Mouse (Mus musculus) lung, embryonic 16.5 days (tissue): ENCODE results near the gene Ociad1. TPM values are rescaled to one million over a fixed set of nuclear protein-coding genes. Genes with fewer than 3 reads are reported as not detected.

Experiments
- ATAC-seq: fragments of 200-750 bp; cut with Nextera tagmentation; 2 replicates; pipeline ENCODE4 v1.8.0; 2017; ENCODE audit warnings: low read depth, mild to moderate bottlenecking, moderate library complexity
- H3K27ac ChIP-seq: fragments of 300-500 bp; sonication (generic); 2 replicates; pipeline ENCODE4 v1.5.1; 2014; ENCODE audit warnings: mild to moderate bottlenecking, control low read depth, low read length
- H3K27me3 ChIP-seq: fragments of 300-500 bp; sonication (generic); 2 replicates; pipeline ENCODE4 v1.6.1; 2014; ENCODE audit warnings: low read depth, low read length, mixed read lengths; ENCODE audit not compliant: control insufficient read depth, insufficient read depth
- H3K36me3 ChIP-seq: fragments of 300-500 bp; sonication (generic); 2 replicates; pipeline ENCODE4 v1.6.1; 2014; ENCODE audit warnings: low read length; ENCODE audit not compliant: control insufficient read depth, insufficient read depth
- H3K4me1 ChIP-seq: fragments of 300-500 bp; sonication (generic); replicated peaks from 2 replicates; pipeline ENCODE4 v1.6.1; 2014; ENCODE audit warnings: low read length, mixed read lengths; ENCODE audit not compliant: control insufficient read depth, insufficient read depth
- H3K4me2 ChIP-seq: fragments of 300-500 bp; sonication (generic); 2 replicates; pipeline ENCODE4 v1.6.1; 2014; ENCODE audit warnings: low read depth, low read length, control low read depth
- H3K4me3 ChIP-seq: fragments of 300-500 bp; sonication (generic); 2 replicates; pipeline ENCODE4 v1.5.1; 2014; ENCODE audit warnings: mild to moderate bottlenecking, low read length, control low read depth
- H3K9ac ChIP-seq: fragments of 300-500 bp; sonication (generic); 2 replicates; pipeline ENCODE4 v1.6.1; 2014; ENCODE audit warnings: low read length, control low read depth
- H3K9me3 ChIP-seq: fragments of 300-500 bp; sonication (generic); 2 replicates; pipeline ENCODE4 v1.6.1; 2016; ENCODE audit warnings: low read length; ENCODE audit not compliant: control insufficient read depth
- WGBS: fragments of 180-500 bp; shearing (Covaris S2); extraction: QIAGEN DNeasy Blood & Tissue Kit; methylation state at CpG from one replicate; pipeline ENCODE4 v1.1.7; 2014; 5-methylcytosine and 5-hydroxymethylcytosine counted together
- polyA plus RNA-seq: library from polyadenylated mRNA; unstranded; fragments of >200 nt; fragmentation: Nextera tagmentation; extraction: Ambion mirVana; gene quantifications from 2 replicates; pipeline ENCODE4 v1.2.1, GENCODE M21; 2015

Gene Ociad1
- 231 and 244 TPM in 2 replicates for polyA plus RNA-seq

- Histone ChIP-seq H3K36me3 (peaks cover 16% of the 10 kb centered on the region), H3K4me2 (peak within 1 kb of the TSS; percentile 84), H3K9me3 (no peaks in the 10 kb centered on the region), H3K4me1 (peaks cover 10% of the 10 kb centered on the region), H3K27me3 (no peaks in the 10 kb centered on the region), H3K9ac (peak within 1 kb of the TSS; percentile 80), H3K27ac (peak within 1 kb of the TSS; percentile 81), H3K4me3 (peak within 1 kb of the TSS; percentile 79)
- ATAC-seq, result peak; percentile 100
- whole genome bisulfite sequencing, result under 1% methylated on average over 55 of the region's 58 CpGs
Observed at GRCm38 (mm10) chr5:73292502-73293457, at the start of gene Ociad1. Ociad1 (plus strand) TSS chr5:73292784.

GRCm38 (mm10) chr5:73244403-73244802, 48.2 kb upstream of the Ociad1 start:
- no peak overlapping the region for H3K4me3 ChIP-seq
- no peak overlapping the region for H3K4me2 ChIP-seq
- peak; percentile 61 for ATAC-seq
- H3K27ac ChIP-seq, result no peak overlapping the region
- H3K9me3 ChIP-seq, result no peaks in the 10 kb centered on the region
- 40% methylated on average over 13 of the region's 13 CpGs for WGBS
- H3K9ac ChIP-seq, result no peak overlapping the region
- H3K27me3 ChIP-seq, result no peaks in the 10 kb centered on the region
- H3K36me3 ChIP-seq, result no peaks in the 10 kb centered on the region
- H3K4me1 ChIP-seq, result 0 out of 2 replicates have a peak, but pooled peaks cover 5% of the 10 kb centered on the region

DNA sequence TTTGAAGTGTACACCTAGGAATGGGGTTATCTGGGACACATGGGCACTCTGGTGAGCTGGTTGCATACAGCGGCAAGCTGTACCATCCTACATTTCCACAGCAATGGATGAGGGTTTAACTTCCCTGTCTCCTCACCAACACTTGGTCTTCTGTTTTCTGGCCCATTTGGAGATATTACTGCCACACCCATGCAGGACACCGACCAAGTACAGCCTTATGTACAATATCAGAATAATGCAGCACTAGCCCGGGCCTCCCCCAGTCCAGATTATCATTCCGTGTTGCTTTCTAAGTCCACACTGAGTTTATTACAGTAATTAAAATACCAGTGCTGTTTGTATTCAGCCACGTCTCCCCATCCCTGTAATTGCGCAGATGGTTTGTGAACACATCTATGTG, 46.2 kb upstream of the Ociad1 start:
- Histone ChIP-seq H3K4me2 (no peak overlapping the region), H3K36me3 (no peaks in the 10 kb centered on the region), H3K9me3 (no peaks in the 10 kb centered on the region), H3K4me1 (0 out of 2 replicates have a peak, but pooled peaks cover 5% of the 10 kb centered on the region), H3K4me3 (no peak overlapping the region), H3K27ac (no peak overlapping the region), H3K9ac (no peak overlapping the region), H3K27me3 (no peaks in the 10 kb centered on the region)
- 88% methylated on average over 6 of the region's 6 CpGs for WGBS
- ATAC-seq, result no peak

- H3K4me2 ChIP-seq, result no peak overlapping the region
- ATAC-seq, result no peak
- no peaks in the 10 kb centered on the region for H3K27me3 ChIP-seq
- no peak overlapping the region for H3K27ac ChIP-seq
- no peak overlapping the region for H3K9ac ChIP-seq
- 0 out of 2 replicates have a peak, but pooled peaks cover 5% of the 10 kb centered on the region for H3K4me1 ChIP-seq
- H3K36me3 ChIP-seq, result no peaks in the 10 kb centered on the region
- 78% methylated on average over 8 of the region's 8 CpGs for WGBS
- H3K4me3 ChIP-seq, result no peak overlapping the region
- no peaks in the 10 kb centered on the region for H3K9me3 ChIP-seq
Observed at GRCm38 (mm10) chr5:73248211-73248610, 44.4 kb upstream of the Ociad1 start.

GRCm38 (mm10) chr5:73249341-73249740, 43.2 kb upstream of the Ociad1 start:
- H3K9ac ChIP-seq, result no peak overlapping the region

DNA sequence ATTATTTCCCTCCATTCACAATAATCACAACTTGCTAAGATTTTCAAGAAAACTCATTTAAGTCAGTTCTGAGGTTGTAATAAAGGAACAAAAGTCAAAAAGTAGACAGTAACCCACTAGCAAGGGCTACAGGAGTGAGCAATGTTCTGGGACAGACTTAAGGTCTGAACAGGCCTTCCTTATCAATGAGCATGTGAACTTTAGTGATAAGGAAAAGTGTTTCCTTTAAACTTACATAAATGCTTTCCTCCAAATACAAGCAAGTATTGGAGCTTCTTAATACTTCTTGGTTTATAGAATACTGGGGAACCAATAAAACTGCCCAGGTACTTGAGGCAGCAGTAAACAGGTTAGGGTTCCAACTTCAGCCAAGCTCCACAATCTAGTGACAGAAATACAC, 39.8 kb upstream of the Ociad1 start:
- Histone ChIP-seq H3K9me3 (no peaks in the 10 kb centered on the region), H3K4me1 (peaks cover 9% of the 10 kb centered on the region), H3K36me3 (no peaks in the 10 kb centered on the region), H3K9ac (no peak overlapping the region), H3K27me3 (no peaks in the 10 kb centered on the region), H3K27ac (no peak overlapping the region), H3K4me3 (no peak overlapping the region), H3K4me2 (no peak overlapping the region)
- no peak for ATAC-seq

More at GRCm38 (mm10) chr5:73249341-73249740, 43.2 kb upstream of the Ociad1 start:
- 95% methylated on average over 4 of the region's 4 CpGs for WGBS
- no peaks in the 10 kb centered on the region for H3K27me3 ChIP-seq
- no peak overlapping the region for H3K4me3 ChIP-seq
- no peaks in the 10 kb centered on the region for H3K36me3 ChIP-seq
- no peak overlapping the region for H3K27ac ChIP-seq
- H3K4me2 ChIP-seq, result no peak overlapping the region
- no peak for ATAC-seq
- H3K9me3 ChIP-seq, result no peaks in the 10 kb centered on the region
- H3K4me1 ChIP-seq, result peaks cover 5% of the 10 kb centered on the region

GRCm38 (mm10) chr5:73254660-73255059, 37.9 kb upstream of the Ociad1 start:
- 25% methylated on average over 5 of the region's 5 CpGs for WGBS
- no peaks in the 10 kb centered on the region for H3K9me3 ChIP-seq
- H3K4me3 ChIP-seq, result peak overlapping the region; percentile 99
- no peak overlapping the region for H3K27ac ChIP-seq
- H3K4me1 ChIP-seq, result peaks cover 9% of the 10 kb centered on the region
- ATAC-seq, result no peak
- peak overlapping the region; percentile 91 for H3K9ac ChIP-seq
- no peaks in the 10 kb centered on the region for H3K36me3 ChIP-seq
- H3K4me2 ChIP-seq, result peak overlapping the region; percentile 75
- H3K27me3 ChIP-seq, result no peaks in the 10 kb centered on the region

DNA sequence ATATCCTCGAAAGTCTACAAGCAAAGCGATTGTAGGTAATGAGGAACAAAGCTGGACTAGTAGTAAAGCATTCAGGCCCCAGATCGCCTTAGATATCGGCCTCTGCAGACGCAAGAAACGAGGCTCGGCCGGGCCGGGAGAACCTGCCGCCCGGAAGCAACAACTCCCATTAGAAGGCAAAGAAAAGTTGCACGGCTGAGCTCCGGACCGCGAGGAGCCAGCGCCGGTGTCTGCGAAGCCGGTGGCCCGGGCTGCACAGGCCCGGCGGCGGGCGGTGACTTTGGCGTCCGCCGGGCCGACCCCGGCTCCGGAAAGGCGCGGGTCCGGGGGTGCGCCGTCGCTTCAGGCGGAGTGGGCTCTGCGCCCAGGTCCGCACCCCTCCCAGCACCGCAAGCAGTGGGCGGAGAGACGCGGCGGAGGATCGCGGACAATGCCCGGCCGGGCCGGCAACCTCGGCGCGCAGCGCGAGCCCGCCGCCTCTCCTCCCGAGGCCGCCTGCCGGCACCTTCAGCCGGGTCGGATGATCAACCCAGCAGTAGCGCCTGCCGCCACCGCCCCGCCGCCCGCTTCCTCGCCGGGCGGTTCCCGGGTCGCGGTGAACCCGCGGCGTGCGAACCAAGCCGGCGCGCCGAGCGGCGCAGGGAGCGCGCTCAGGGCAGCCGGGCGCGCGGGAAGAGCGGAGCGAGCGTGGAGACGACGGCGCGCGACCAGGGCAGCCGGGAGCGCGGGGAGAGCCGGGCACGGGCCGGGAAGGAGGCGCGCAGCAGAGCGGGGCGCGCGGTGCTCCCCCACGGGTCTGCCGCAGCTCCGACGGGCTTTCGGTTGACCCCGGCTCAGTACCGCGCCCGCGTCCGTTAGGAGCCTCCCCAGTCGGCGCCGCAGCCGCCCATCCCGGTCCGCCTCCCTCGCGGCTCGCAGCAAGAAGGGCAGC, 37.0 kb upstream of the Ociad1 start:
- Histone ChIP-seq H3K9me3 (no peaks in the 10 kb centered on the region), H3K4me3 (peak overlapping the region; percentile 99), H3K27ac (peak overlapping the region; percentile 90), H3K36me3 (no peaks in the 10 kb centered on the region), H3K4me2 (peak overlapping the region; percentile 75), H3K4me1 (peaks cover 9% of the 10 kb centered on the region), H3K27me3 (no peaks in the 10 kb centered on the region), H3K9ac (peak overlapping the region; percentile 91)
- WGBS, result under 1% methylated on average over 94 of the region's 129 CpGs
- peak; percentile 68 for ATAC-seq
